Mouse (Mus musculus) CD4-positive, CD25-positive, alpha-beta regulatory T cell, adult 9 weeks (primary cell): Measurements from ENCODE around the gene Rasa4. TPM values are rescaled to one million over a fixed set of nuclear protein-coding genes. Genes with fewer than 3 reads are reported as not detected.

Experiments
- polyA plus RNA-seq: library from polyadenylated mRNA; unstranded; fragments of 100-300 nt; shearing (Covaris generic); gene quantifications from one replicate; pipeline ENCODE4 v1.2.1, GENCODE M21; 2017

The Rasa4 gene
- 2.1 TPM for polyA plus RNA-seq

DNA sequence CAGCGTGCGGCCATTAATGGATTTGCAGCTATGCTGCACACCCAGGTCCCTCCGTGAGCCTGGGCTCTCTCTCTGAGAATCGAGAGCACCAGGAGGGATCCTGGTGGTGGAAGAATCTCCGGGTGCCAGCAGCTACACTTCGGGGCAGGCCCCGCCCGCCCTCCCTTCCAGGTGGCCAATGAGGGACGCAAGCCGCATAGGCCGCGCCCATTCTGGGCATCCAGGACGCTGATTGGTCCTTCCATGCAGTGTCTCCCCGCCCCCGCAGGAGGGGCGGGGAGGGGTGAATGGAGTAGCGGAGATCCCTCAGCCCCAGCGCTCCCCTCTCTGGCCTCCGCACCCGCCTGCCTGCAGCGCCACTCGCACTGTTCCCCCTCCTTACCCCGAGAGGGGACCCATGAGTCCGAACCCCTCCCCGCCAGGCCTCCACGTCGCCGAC lies at the start of gene Rasa4:
Gene Rasa4 (plus strand): TSS at position 248 of the 439 bp plus-strand sequence.

DNA sequence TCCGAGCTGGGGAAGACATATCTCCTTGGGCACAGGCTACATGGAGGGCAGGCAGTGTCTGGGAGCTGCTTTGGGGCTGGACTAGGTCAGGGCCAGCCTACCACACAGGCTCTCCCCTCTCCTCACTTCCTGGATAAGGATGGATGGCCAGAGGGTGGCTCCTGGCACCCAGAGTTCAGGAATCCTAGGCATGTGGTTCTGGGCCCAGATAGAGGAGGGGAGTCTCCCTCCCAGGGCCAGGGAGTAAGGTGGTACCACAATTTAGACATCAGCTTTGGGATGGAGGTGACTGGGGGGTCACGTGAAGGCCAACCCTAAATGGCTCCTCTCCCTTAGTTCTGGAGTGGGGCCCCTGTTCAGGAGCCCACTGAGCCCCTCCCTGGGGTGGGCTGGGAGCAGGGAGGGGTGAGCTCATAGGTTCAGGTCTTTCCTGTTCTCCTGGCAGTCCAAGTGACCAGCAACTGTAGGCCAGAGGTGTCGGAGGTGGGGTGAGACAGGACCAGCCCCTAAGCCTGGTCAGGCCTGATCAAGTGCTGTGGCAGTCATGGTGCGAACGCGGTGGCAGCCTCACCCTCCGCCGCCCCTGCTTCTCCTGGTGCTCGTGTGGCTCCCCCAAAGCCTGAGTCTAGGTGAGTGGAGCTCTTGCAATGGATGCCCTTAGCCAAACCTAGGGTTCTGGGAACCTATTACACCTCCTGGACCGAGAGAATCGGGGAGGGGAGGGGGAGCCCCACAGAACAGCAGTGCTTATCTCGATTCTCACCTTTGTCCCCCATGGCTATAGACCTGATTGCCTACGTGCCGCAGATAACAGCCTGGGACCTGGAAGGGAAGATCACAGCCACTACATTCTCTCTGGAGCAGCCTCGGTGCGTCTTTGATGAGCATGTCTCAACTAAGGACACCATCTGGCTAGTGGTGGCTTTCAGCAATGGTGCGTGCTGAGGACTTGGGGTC lies 45.2 kb upstream of the Rasa4 start, which contains the start of gene Upk3b:
Gene Upk3b (plus strand): TSS at position 239 of the 957 bp plus-strand sequence.

DNA sequence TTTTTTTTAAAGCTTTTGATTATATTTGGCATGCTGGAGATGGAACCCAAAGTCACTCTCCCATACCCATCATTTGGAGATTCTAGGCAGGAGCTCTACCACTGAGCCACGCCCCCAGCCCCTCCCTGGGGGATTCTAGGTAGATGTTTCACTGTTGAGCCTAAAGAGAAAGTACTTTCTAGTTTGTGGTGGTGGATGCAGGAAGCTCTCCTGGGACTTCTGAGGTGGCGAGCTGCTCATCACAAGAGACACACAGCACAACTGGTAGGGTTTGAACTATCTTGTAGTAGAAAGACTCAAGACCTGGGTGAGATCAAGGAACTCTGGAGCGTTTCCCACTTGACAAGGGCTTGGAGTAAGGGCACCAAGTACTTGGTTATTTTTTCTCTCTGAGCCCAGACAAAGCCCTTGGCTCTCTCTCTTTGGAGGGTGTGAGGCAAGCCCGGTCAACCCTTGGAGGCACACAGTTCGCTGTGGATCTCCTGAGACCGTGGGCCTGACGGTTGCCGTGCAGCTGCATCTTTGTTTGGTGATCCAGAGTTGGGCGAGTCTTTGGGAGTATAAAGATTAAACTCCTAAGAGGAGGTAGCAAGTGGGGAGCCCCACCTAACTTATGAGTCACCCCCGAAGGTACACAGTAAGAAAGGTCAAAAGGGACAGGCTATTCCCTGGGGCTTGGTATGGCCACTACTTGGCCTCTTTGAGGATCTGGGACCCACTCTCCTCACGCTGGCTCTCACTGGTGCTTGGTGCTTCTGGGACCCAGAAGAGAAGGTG lies 29.2 kb upstream of the Rasa4 start, which contains the start of gene Upk3bl:
Gene Upk3bl (plus strand): TSS at position 192 of the 777 bp plus-strand sequence.

DNA sequence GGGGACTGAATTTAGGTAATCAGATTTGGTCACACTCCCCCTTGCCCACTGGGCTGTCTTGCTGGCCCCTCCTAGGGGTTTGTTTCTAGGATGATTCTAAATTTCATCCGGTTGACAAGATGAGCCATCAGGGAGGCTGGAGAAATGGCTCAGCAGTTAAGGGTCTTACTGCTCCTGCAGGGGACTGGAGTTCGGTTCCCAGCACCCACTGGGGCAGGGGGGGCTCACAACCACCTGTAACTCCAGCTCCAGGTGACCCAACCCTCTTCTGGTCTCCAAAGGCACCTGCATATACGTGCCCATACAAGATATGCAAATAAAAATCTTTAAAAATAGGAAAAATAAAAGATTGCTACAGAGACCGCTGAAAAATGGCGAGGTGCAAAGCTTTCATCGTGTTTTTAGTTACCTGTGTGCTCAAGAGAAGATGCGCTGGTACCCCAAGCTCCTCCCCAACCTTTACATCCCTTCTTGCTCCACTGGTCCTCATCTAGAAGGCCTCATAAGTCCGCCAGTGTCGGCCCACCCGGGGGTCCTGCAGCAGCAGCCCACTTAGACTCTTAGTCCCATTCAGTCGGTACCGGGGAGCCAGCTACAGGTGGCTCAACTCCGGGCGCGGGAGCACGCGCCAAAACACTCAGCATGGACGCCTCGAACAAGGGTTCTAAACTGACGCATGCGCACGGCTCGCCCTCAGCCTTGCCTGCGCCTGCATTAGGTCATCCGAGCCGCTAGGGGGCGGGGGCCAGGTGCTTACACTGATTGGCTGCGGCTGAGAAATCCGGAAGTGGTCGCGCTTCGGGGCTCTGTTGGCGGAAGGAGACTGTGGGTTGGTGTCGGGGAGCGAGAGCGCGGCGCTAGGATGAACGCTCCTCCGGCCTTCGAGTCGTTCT lies 32.4 kb downstream of the Rasa4 start, which contains the start of gene Polr2j:
Gene Polr2j (plus strand): TSS at position 741 of the 893 bp plus-strand sequence.

DNA sequence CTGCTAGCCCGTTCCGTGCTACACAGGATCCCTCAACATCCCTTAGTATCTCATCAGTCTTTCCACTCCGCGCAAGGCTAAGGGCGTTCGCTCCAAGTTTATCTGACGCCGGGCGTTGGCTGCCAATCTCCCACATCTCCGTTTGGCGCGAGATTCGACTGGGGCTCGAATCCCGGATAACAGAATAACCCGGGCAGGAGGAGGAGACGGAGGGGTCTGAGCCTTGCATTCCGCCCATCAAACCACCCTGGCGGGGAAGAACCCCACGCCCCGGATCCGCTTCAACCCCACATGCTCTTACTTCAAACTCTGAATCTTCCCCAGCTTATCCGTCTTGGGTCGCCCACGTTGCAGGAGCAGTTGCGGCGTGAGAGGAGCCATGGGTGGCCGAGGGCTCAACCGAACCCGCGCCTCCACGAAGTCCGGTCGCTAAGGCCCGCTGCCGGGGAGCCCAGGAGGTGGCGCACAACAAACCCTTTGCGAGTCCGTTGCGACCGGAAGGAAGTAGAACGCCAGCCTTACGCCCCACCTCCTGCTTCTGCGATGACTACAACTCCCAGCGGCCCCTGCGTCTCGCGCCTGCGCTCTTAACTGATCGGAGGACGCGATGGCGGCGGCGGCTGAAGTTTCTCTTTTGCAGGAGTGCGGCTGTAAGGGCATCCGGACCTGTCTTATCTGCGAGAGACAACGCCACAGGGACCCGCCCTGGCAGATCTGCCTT lies 52.0 kb downstream of the Rasa4 start, which contains the start of the genes Lrwd1 and Alkbh4:
Gene Lrwd1 (minus strand): TSS at position 504 of the 721 bp plus-strand sequence.
Gene Alkbh4 (plus strand): TSS at position 576 of the 721 bp plus-strand sequence.

Other genes with a start within 250 kb of the Rasa4 start
- 0.62 TPM for gene Hspb1, start 196.0 kb upstream of the Rasa4 start, polyA plus RNA-seq
- gene Ywhag, start 149.3 kb upstream of the Rasa4 start, polyA plus RNA-seq: 72.4 TPM
- 1.7 TPM for gene Ssc4d, start 109.4 kb upstream of the Rasa4 start, polyA plus RNA-seq
- gene Zp3, start 103.8 kb upstream of the Rasa4 start, polyA plus RNA-seq: not detected
- 26.3 TPM for gene Dtx2, start 89.1 kb upstream of the Rasa4 start, polyA plus RNA-seq
- gene Upk3b, start 45.4 kb upstream of the Rasa4 start, polyA plus RNA-seq: not detected
- not detected for gene Upk3bl, start 29.4 kb upstream of the Rasa4 start, polyA plus RNA-seq
- 191 TPM for gene Polr2j, start 32.7 kb downstream of the Rasa4 start, polyA plus RNA-seq
- 61.8 TPM for gene Lrwd1, start 52.2 kb downstream of the Rasa4 start, polyA plus RNA-seq
- gene Alkbh4, start 52.2 kb downstream of the Rasa4 start, polyA plus RNA-seq: 79.4 TPM
- 83.1 TPM for gene Orai2, start 86.8 kb downstream of the Rasa4 start, polyA plus RNA-seq
- 52.9 TPM for gene Prkrip1, start 115.0 kb downstream of the Rasa4 start, polyA plus RNA-seq
- gene Sh2b2, start 162.6 kb downstream of the Rasa4 start, polyA plus RNA-seq: not detected